Mouse (Mus musculus): ENCODE data around the gene Gprc5b. TPM values are rescaled to one million over a fixed set of nuclear protein-coding genes. Genes with fewer than 3 reads are reported as not detected.
A peak's percentile ranks its signal among the peaks of the same experiment; 100 is the strongest.

Gprc5b gene
- total RNA-seq, 1 experiment from 2014 or later: 102 TPM

- no peak for DNase-seq
These were observed 4.7 kb downstream of the Gprc5b start for GRCm38 (mm10) chr7:118990282-118990681.

- DNase-seq: peak; percentile 41
These were observed 5.6 kb downstream of the Gprc5b start for GRCm38 (mm10) chr7:118989275-118989856.

- no peak for DNase-seq
These were observed 8.6 kb downstream of the Gprc5b start for GRCm38 (mm10) chr7:118986369-118986768.

GRCm38 (mm10) chr7:118985786-118986185, 9.2 kb downstream of the Gprc5b start:
- peak; percentile 45 for DNase-seq

GRCm38 (mm10) chr7:118983961-118984360, 11.1 kb downstream of the Gprc5b start:
- peak; percentile 93 for DNase-seq

GRCm38 (mm10) chr7:118982586-118982985, 12.4 kb downstream of the Gprc5b start:
- no peak for DNase-seq

GRCm38 (mm10) chr7:118981831-118982230, 13.2 kb downstream of the Gprc5b start:
- DNase-seq: no peak

GRCm38 (mm10) chr7:118981346-118981745, 13.7 kb downstream of the Gprc5b start:
- peak; percentile 60 for DNase-seq

GRCm38 (mm10) chr7:118979708-118980107, 15.3 kb downstream of the Gprc5b start:
- DNase-seq: no peak

- DNase-seq: no peak
These were observed 15.9 kb downstream of the Gprc5b start for GRCm38 (mm10) chr7:118979121-118979520.

GRCm38 (mm10) chr7:118977167-118977543, 17.9 kb downstream of the Gprc5b start:
- DNase-seq: no peak

- no peak for DNase-seq
These were observed 18.4 kb downstream of the Gprc5b start for GRCm38 (mm10) chr7:118976414-118977166.

GRCm38 (mm10) chr7:118975837-118976236, 19.2 kb downstream of the Gprc5b start:
- DNase-seq: no peak

GRCm38 (mm10) chr7:118973377-118973776, 21.6 kb downstream of the Gprc5b start:
- no peak for DNase-seq

GRCm38 (mm10) chr7:118972306-118972705, 22.7 kb downstream of the Gprc5b start:
- no peak for DNase-seq

GRCm38 (mm10) chr7:118971499-118971898, 23.5 kb downstream of the Gprc5b start:
- DNase-seq: no peak

- DNase-seq: no peak
These were observed 26.1 kb downstream of the Gprc5b start for GRCm38 (mm10) chr7:118968870-118969269.

GRCm38 (mm10) chr7:118965198-118965597, 29.8 kb downstream of the Gprc5b start:
- DNase-seq: no peak

GRCm38 (mm10) chr7:118964777-118965176, 30.2 kb downstream of the Gprc5b start:
- no peak for DNase-seq

- DNase-seq: no peak
These were observed 35.8 kb downstream of the Gprc5b start for GRCm38 (mm10) chr7:118959209-118959608.

GRCm38 (mm10) chr7:118956616-118957246, 38.3 kb downstream of the Gprc5b start:
- no peak for DNase-seq

- DNase-seq: no peak
These were observed 40.0 kb downstream of the Gprc5b start for GRCm38 (mm10) chr7:118954968-118955367.

- DNase-seq: no peak
These were observed 41.3 kb downstream of the Gprc5b start for GRCm38 (mm10) chr7:118953626-118954282.

All from adrenal gland, postnatal 25 days (tissue).